Mouse (Mus musculus) cerebellum, adult 2 months (tissue): Measurements from ENCODE around the gene Grap.

Source experiments
- CTCF ChIP-seq: fragments of 200-500 bp; IDR thresholded peaks from 2 replicates; pipeline ENCODE4 v1.5.1; 2011; ENCODE audit warnings: low read depth, mild to moderate bottlenecking, control low read depth, low read length, moderate library complexity, borderline replicate concordance; ENCODE audit not compliant: insufficient read depth
- POLR2A ChIP-seq: fragments of 200-500 bp; IDR thresholded peaks from 2 replicates; pipeline ENCODE4 v1.6.1; 2011; ENCODE audit warnings: low read length, control low read depth, borderline replicate concordance; ENCODE audit not compliant: insufficient read depth

- no peak for TF ChIP-seq CTCF
- no peak for TF ChIP-seq POLR2A
Measured at GRCm38 (mm10) chr11:61644576-61645326, 8.3 kb upstream of the Grap start.
